Mouse (Mus musculus) embryo, embryonic 11.5 days (tissue): ENCODE measurements around the gene Gm17349.

Source experiments
- DNase-seq: peaks from one replicate; pipeline ENCODE4 v3.0.0-alpha.2; 2012; ENCODE audit warnings: low read depth, low spot score

The Gm17349 gene

DNA sequence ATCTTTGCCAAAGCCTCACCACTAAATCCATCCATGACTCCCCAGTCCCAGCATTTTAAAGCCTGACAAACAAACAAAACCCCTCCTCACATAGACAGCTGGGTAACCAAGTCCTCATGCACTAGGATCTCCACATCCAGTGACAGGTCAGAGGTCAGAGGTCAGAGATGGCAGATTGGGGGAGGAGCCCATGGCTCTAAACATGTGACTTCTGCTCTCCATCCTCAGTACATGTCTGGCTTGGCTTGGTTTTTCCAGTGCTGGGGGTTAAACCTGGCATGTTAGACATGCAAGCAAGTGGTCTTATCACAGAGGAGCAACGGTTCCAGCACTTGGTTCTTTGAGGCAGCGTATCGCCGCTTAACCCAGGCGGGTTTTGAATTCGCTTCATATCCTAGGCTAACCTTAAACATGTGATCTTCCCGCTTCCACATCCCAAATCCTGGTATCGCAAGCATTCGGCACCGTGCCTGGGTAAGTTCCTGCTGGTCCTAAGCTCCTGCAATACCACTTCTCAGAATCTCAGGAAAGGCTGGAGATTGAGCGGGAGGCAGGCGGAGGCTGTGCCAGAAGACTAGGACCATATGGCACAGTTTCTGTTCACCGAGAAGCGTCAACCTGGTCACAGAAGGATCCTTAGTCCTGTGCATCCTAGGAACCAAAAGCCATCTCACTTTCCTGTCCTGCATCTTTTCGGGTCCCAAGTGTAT, 44.0 kb downstream of the Gm17349 start:
- no peak for DNase-seq

DNA sequence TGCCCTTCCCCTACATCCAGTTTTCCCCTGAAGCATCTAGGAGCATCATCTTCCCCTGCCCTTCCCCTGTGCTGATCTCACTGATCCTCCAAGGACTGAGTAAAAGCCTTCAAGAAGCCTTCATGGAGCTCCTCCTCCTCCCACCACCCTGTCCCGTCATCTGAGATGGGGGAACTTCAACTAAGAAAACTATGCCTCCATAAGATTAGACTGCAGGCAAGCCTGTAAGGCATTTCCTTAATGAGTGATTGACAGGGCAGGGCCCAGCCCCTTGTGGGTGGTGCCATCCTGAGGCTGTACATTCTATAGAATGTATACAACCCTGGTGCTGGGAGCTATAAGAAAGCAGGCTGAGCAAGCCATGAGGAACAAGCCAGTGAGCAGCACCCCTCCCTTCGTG, 46.9 kb downstream of the Gm17349 start:
- DNase-seq, result no peak

DNA sequence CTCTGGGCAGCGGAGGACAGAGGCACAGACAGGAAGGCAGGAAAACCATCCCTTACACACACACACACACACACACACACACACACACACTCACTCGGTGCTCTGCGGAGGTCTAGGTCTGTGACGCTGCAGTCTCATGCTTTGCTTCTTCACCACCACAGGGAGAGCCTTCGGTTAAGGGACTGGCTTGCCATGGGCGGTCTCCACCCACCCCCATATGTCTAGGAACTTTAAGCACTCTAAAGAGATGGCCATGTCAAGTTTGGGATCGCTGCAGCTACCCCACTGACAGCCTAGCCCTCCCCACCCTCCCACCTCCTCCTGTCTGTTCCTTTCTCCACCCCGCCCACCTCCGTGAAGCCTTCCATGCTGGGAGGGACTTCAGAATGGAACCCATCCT, 49.3 kb downstream of the Gm17349 start:
- no peak for DNase-seq

DNA sequence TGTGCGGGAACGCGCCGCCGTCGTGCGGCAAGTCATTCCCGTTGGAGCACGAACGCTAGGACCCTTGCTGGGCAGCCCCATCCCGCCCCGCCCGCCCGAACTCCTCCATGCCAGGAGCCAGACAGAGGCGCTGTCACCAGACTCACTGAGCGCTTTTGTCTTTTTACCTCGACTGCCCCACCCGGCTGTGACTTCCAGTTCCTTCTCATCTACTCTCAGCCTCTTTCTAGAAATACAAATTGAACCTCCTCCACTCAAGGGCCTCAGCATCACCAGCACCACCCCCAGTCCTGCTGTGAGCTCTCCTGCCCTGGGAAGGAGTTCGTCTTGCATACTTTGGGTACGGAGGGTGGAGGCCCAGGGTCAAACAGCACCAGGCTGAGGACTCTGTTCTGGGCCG, 51.4 kb downstream of the Gm17349 start:
- DNase-seq, result no peak

DNA sequence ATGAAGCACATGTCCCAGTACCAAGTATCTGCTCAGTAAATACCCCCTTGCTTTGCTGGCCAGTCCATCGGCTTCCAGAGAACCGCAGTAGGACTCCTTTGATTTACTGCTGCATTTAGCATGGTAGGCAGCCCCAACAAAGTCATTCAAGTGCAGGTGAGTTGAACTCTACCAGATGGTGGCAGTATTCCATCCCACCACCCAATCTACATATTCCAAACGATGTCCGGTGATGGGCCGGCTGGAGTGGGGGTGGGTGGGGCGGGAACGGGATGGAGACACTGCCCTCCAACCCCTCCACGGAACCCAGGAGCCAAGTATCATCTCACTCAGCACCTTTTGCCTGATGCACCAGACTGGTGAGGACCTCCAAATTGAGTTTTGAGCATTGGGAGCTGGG, 52.0 kb downstream of the Gm17349 start:
- no peak for DNase-seq
